Mouse (Mus musculus) CH12.LX (cell line): ENCODE results near the gene Pdss2. TPM values are rescaled to one million over a fixed set of nuclear protein-coding genes. Genes with fewer than 3 reads are reported as not detected.

Experiments used
- DNase-seq: peaks from one replicate; pipeline ENCODE4 v3.0.0-alpha.2; 2013; ENCODE audit errors: extremely low read depth
- H3K27ac ChIP-seq: 2 replicates; pipeline ENCODE4 v1.5.1; 2012; ENCODE audit warnings: low read depth, mild to moderate bottlenecking, control low read depth, moderate library complexity; ENCODE audit not compliant: insufficient read depth
- H3K27me3 ChIP-seq: replicated peaks from 2 replicates; pipeline ENCODE3; 2012; ENCODE audit warnings: inconsistent platforms
- H3K36me3 ChIP-seq, 2 experiments: replicated peaks in 1 of 2; 2 replicates each; pipeline versions ENCODE3 to v1.6.1; 2012; ENCODE audit warnings: inconsistent platforms in 1 of 2, low read length in 1 of 2, mild to moderate bottlenecking in 1 of 2, mixed read lengths in 1 of 2, moderate library complexity in 1 of 2; ENCODE audit not compliant: control insufficient read depth in 1 of 2, insufficient read depth in 1 of 2
- H3K4me1 ChIP-seq, 2 experiments: 2 replicates each; pipeline ENCODE4 v1.6.1; 2012; ENCODE audit warnings: inconsistent platforms in 1 of 2, moderate library complexity in 1 of 2; ENCODE audit not compliant: insufficient read depth in 2 of 2, control insufficient read depth in 1 of 2
- H3K4me2 ChIP-seq: 2 replicates; pipeline ENCODE4 v1.6.1; 2012; ENCODE audit warnings: low read depth, mild to moderate bottlenecking, control low read depth; ENCODE audit not compliant: poor library complexity, insufficient read depth, severe bottlenecking
- H3K4me3 ChIP-seq, 3 experiments: fragments of 150-350 bp in 1 of 3; sonication (generic) in 1 of 3; replicated peaks in 1 of 3; 2 replicates each; pipeline versions ENCODE3 to v1.5.1; 2011 to 2012; ENCODE audit warnings: low read depth in 2 of 3, low read length in 2 of 3, mild to moderate bottlenecking in 2 of 3, moderate library complexity in 2 of 3, control low read depth in 1 of 3, improper control_type of control experiment in 1 of 3, inconsistent platforms in 1 of 3, mixed read lengths in 1 of 3; ENCODE audit not compliant: poor library complexity in 1 of 3
- H3K79me2 ChIP-seq: replicated peaks from 2 replicates; pipeline ENCODE4 v1.6.1; 2012; ENCODE audit warnings: mild to moderate bottlenecking, moderate library complexity; ENCODE audit not compliant: control insufficient read depth, poor library complexity, insufficient read depth, severe bottlenecking; ENCODE audit errors: extremely low read depth
- H3K9ac ChIP-seq: 2 replicates; pipeline ENCODE4 v1.6.1; 2012; ENCODE audit warnings: low read depth, mild to moderate bottlenecking, control low read depth, moderate library complexity; ENCODE audit not compliant: insufficient read depth
- H3K9me3 ChIP-seq: replicated peaks from 2 replicates; pipeline ENCODE3; 2012; ENCODE audit warnings: low read length, inconsistent platforms, mixed read lengths
- BHLHE40 ChIP-seq: IDR thresholded peaks from 2 replicates; pipeline ENCODE4 v1.6.1; 2011; ENCODE audit warnings: mild to moderate bottlenecking, low read depth, low read length, improper control_type of control experiment
- CHD1 ChIP-seq: IDR thresholded peaks from 2 replicates; pipeline ENCODE4 v1.6.1; 2012; ENCODE audit warnings: low read depth, low read length, improper control_type of control experiment, inconsistent platforms
- CHD2 ChIP-seq: IDR thresholded peaks from 2 replicates; pipeline ENCODE4 v1.6.1; 2011; ENCODE audit warnings: low read length, improper control_type of control experiment
- CTCF ChIP-seq, 2 experiments: IDR thresholded peaks in 1 of 2; conservative IDR thresholded peaks in 1 of 2; 2 replicates each; pipeline ENCODE4 v1.5.1; 2011 to 2012; ENCODE audit warnings: low read depth in 2 of 2, low read length in 2 of 2, improper control_type of control experiment in 1 of 2, inconsistent platforms in 1 of 2, mild to moderate bottlenecking in 1 of 2, moderate library complexity in 1 of 2
- E2F4 ChIP-seq: IDR thresholded peaks from 2 replicates; pipeline ENCODE4 v1.6.1; 2011; ENCODE audit warnings: low read depth, low read length, improper control_type of control experiment; ENCODE audit not compliant: insufficient replicate concordance
- ELF1 ChIP-seq: IDR thresholded peaks from 2 replicates; pipeline ENCODE4 v1.6.1; 2014; ENCODE audit warnings: low read depth, mild to moderate bottlenecking, inconsistent platforms, low read length, improper control_type of control experiment
- ETS1 ChIP-seq: conservative IDR thresholded peaks from 2 replicates; pipeline ENCODE4 v1.6.1; 2012; ENCODE audit warnings: low read depth, mild to moderate bottlenecking, inconsistent platforms, low read length, improper control_type of control experiment, moderate library complexity
- JUN ChIP-seq: IDR thresholded peaks from 2 replicates; pipeline ENCODE4 v1.6.1; 2011; ENCODE audit warnings: low read depth, mild to moderate bottlenecking, low read length, improper control_type of control experiment, moderate library complexity; ENCODE audit not compliant: insufficient read depth
- KAT2A ChIP-seq: IDR thresholded peaks from 2 replicates; pipeline ENCODE4 v1.6.1; 2012; ENCODE audit warnings: low read length, improper control_type of control experiment, inconsistent platforms; ENCODE audit not compliant: insufficient replicate concordance
- MAFK ChIP-seq: IDR thresholded peaks from 2 replicates; pipeline ENCODE4 v1.6.1; 2011; ENCODE audit warnings: low read length, improper control_type of control experiment; ENCODE audit not compliant: insufficient replicate concordance
- MAX ChIP-seq: IDR thresholded peaks from 2 replicates; pipeline ENCODE4 v1.6.1; 2011; ENCODE audit warnings: low read length, improper control_type of control experiment
- MEF2A ChIP-seq: IDR thresholded peaks from 2 replicates; pipeline ENCODE4 v1.6.1; 2014; ENCODE audit warnings: low read depth, mild to moderate bottlenecking, inconsistent platforms, low read length, improper control_type of control experiment, borderline replicate concordance
- MXI1 ChIP-seq: IDR thresholded peaks from 2 replicates; pipeline ENCODE4 v1.6.1; 2011; ENCODE audit warnings: mild to moderate bottlenecking, low read depth, low read length, improper control_type of control experiment
- MYC ChIP-seq: IDR thresholded peaks from 2 replicates; pipeline ENCODE4 v1.6.1; 2011; ENCODE audit warnings: low read depth, mild to moderate bottlenecking, improper control_type of control experiment, low read length
- NELFE ChIP-seq: IDR thresholded peaks from 2 replicates; pipeline ENCODE4 v1.6.1; 2011; ENCODE audit warnings: low read depth, low read length, improper control_type of control experiment
- NRF1 ChIP-seq: IDR thresholded peaks from 2 replicates; pipeline ENCODE4 v1.6.1; 2014; ENCODE audit warnings: low read depth, mild to moderate bottlenecking, inconsistent platforms, low read length, improper control_type of control experiment, moderate library complexity
- PAX5 ChIP-seq: IDR thresholded peaks from 2 replicates; pipeline ENCODE4 v1.6.1; 2012; ENCODE audit warnings: low read length, inconsistent platforms, mixed read lengths
- POLR2AphosphoS2 ChIP-seq: IDR thresholded peaks from 2 replicates; pipeline ENCODE4 v1.6.1; 2011; ENCODE audit warnings: low read depth, low read length, improper control_type of control experiment
- TBP ChIP-seq: conservative IDR thresholded peaks from 2 replicates; pipeline ENCODE4 v1.6.1; 2011; ENCODE audit warnings: low read depth, low read length, improper control_type of control experiment
- USF2 ChIP-seq: conservative IDR thresholded peaks from 2 replicates; pipeline ENCODE4 v1.6.1; 2011; ENCODE audit warnings: low read depth, low read length, improper control_type of control experiment
- ZKSCAN1 ChIP-seq: IDR thresholded peaks from 2 replicates; pipeline ENCODE4 v1.6.1; 2012; ENCODE audit warnings: low read depth, inconsistent platforms, low read length, improper control_type of control experiment, borderline replicate concordance
- ZNF384 ChIP-seq: IDR thresholded peaks from 2 replicates; pipeline ENCODE4 v1.6.1; 2012; ENCODE audit warnings: low read depth, low read length, improper control_type of control experiment, inconsistent platforms
- dilution Hi-C: fragments of 300-500 bp; cut with MboI; formaldehyde crosslinking; loops from 2 replicates; pipeline ENCODE4 v1.14.3; 2020; ENCODE audit warnings: low sequenced_read_pairs; ENCODE audit not compliant: extremely low pct_unique_long_range_greater_than_20kb, extremely low pct_ligation_motif_present
- in situ Hi-C: fragments of 300-500 bp; cut with MboI; formaldehyde crosslinking; loops from 3 replicates; pipeline ENCODE4 v1.14.3; 2019; ENCODE audit warnings: low sequenced_read_pairs, low pct_ligation_motif_present, low pct_unique_long_range_greater_than_20kb, mixed read lengths
- polyA plus RNA-seq: library from polyadenylated mRNA; unstranded; fragments of >175 nt; gene quantifications from 2 replicates; pipeline ENCODE4 v1.2.1, GENCODE M21; 2012; ENCODE audit warnings: low read depth; ENCODE audit not compliant: insufficient read length
- total RNA-seq, 2 experiments: library from RNA; depleted of rRNA; stranded (reverse); fragments of 300-350 nt in 1 of 2; fragments of >200 nt in 1 of 2; gene quantifications; 2 replicates each; pipeline ENCODE4 v1.2.3; 2012 to 2014

Pdss2 gene
- total and polyA plus RNA-seq, 3 experiments, result 11.1 to 17.9 (median 14.3) TPM

GRCm38 (mm10) chr10:43392921-43393320 lies 171.6 kb downstream of the Pdss2 start:
- dilution Hi-C loops (no loop called here), in situ Hi-C loops (no loop called here)
- H3K9me3 ChIP-seq, result no peaks in the 10 kb centered on the region
- no peak overlapping the region for H3K4me3 ChIP-seq
- no peak for DNase-seq
- no peaks in the 10 kb centered on the region for H3K27me3 ChIP-seq
- TF ChIP-seq KAT2A (no peak), USF2 (no peak), ZKSCAN1 (no peak), JUN (no peak), CHD2 (no peak), E2F4 (no peak), CHD1 (no peak), PAX5 (no peak), NRF1 (no peak)
- H3K79me2 ChIP-seq, result no peaks in the 10 kb centered on the region
- H3K4me1 ChIP-seq, result 0 out of 4 replicates have a peak, but pooled peaks cover 0 to 3% of the 10 kb centered on the region in 2 experiments
- H3K4me2 ChIP-seq, result no peak overlapping the region
- H3K36me3 ChIP-seq, result peaks cover 0 to 26% of the 10 kb centered on the region in 2 experiments
- H3K27ac ChIP-seq, result no peak overlapping the region
- no peak overlapping the region for H3K9ac ChIP-seq

DNA sequence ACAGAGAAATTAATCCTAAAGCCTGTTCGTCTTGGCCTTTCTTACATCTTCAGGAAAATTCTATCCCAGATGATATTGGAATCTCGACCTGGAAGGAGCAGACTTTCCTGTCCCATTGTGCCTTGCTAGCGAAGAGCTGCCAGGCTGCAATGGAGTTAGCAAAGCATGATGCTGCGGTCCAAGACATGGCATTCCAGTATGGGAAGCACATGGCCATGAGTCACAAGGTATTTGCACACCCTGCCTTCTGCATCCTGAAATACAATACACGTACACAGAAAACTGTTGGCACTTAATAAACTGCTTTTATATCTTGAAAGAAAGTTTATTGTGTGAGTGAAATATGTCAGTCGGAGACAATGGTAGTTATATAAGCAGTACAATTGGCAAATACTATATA lies 172.5 kb downstream of the Pdss2 start:
- H3K36me3 ChIP-seq, result peaks cover 0 to 33% of the 10 kb centered on the region in 2 experiments
- dilution Hi-C loops, result no loop called here

DNA sequence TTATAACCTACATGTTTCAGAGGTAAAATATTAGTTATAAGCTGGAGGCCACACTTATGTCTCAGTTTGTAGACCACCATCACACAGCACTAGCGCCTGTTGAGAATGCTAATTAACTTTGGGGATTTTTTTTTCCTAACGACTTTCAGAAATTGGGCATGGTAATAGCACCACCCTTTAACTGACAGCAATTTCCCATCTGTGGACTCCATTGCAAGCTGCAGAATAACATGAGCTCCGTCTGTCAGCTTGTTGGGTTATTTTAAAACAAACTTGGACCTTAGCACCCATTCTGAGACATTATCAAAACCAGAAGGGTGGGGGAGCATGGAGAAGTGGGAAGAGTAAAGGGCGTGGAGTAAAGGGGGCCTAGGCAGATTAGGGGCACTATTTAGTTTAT lies 174.5 kb downstream of the Pdss2 start:
- H3K4me1 ChIP-seq, result peaks cover 5 to 15% of the 10 kb centered on the region in 2 experiments; a peak in 3 of 4 replicates
- no peak for DNase-seq
- H3K9ac ChIP-seq, result no peak overlapping the region
- dilution Hi-C loops (no loop called here), in situ Hi-C loops (no loop called here)
- H3K4me3 ChIP-seq, result no peak overlapping the region
- no peak overlapping the region for H3K27ac ChIP-seq
- H3K9me3 ChIP-seq, result no peaks in the 10 kb centered on the region
- no peaks in the 10 kb centered on the region for H3K79me2 ChIP-seq
- no peak overlapping the region for H3K4me2 ChIP-seq
- H3K36me3 ChIP-seq, result peaks cover 0 to 35% of the 10 kb centered on the region in 2 experiments
- H3K27me3 ChIP-seq, result no peaks in the 10 kb centered on the region
- TF ChIP-seq POLR2AphosphoS2 (no peak), MEF2A (no peak), CTCF (conservative IDR thresholded peaks at IDR 0.05 in 1 of 2, IDR thresholded peaks at IDR 0.05 in 1 of 2; ENCODE audit: low read depth in 2 of 2, low read length in 2 of 2) (no peak), ELF1 (no peak), ETS1 (no peak)

More for the DNA sequence above, 172.5 kb downstream of the Pdss2 start:
- in situ Hi-C loops, result no loop called here
- H3K4me3 ChIP-seq, result no peak overlapping the region
- no peaks in the 10 kb centered on the region for H3K79me2 ChIP-seq
- no peak overlapping the region for H3K27ac ChIP-seq
- no peaks in the 10 kb centered on the region for H3K9me3 ChIP-seq
- H3K9ac ChIP-seq, result no peak overlapping the region
- no peak overlapping the region for H3K4me2 ChIP-seq
- DNase-seq, result no peak
- 0 out of 4 replicates have a peak, but pooled peaks cover 0 to 3% of the 10 kb centered on the region in 2 experiments for H3K4me1 ChIP-seq
- no peak for TF ChIP-seq MAX
- no peak for TF ChIP-seq ZNF384
- no peak for TF ChIP-seq MAFK
- TF ChIP-seq NELFE, result no peak
- TF ChIP-seq BHLHE40, result no peak
- no peak for TF ChIP-seq CHD2
- no peak for TF ChIP-seq JUN
- TF ChIP-seq KAT2A, result no peak
- TF ChIP-seq TBP, result no peak
- no peak for TF ChIP-seq NRF1
- no peak for TF ChIP-seq MYC
- no peak for TF ChIP-seq MXI1
- no peak for TF ChIP-seq MEF2A
- H3K27me3 ChIP-seq, result no peaks in the 10 kb centered on the region
